Mouse (Mus musculus): ENCODE measurements around the gene Lhx4. TPM values are rescaled to one million over a fixed set of nuclear protein-coding genes. Genes with fewer than 3 reads are reported as not detected.

The Lhx4 gene
- polyA plus RNA-seq (2014; fragmentation: Nextera tagmentation; extraction: Ambion mirVana): 0.06 TPM in 1 of 2 replicates, not detected in the other

- H3K4me2 ChIP-seq (ENCODE audit: low read depth, severe bottlenecking): no peak within 1 kb of the TSS
- H3K4me3 ChIP-seq (ENCODE audit: low read depth, low read length): no peak within 1 kb of the TSS
- no peak for DNase-seq (ENCODE audit: low spot score)
- H3K4me1 ChIP-seq (ENCODE audit: control insufficient read depth, insufficient read depth, low read length): 0 out of 2 replicates have a peak, but pooled peaks cover 3% of the 10 kb centered on the region
- no peak within 1 kb of the TSS for H3K27ac ChIP-seq (replicated peaks; ENCODE audit: low read depth, low read length)
- no peaks in the 10 kb centered on the region for H3K36me3 ChIP-seq (ENCODE audit: control insufficient read depth, insufficient read depth, low read length)
- 67% methylated on average over 6 of the region's 6 CpGs for WGBS
- no peak within 1 kb of the TSS for H3K9ac ChIP-seq (ENCODE audit: low read length)
- ATAC-seq (ENCODE audit: insufficient number of reproducible peaks, low FRiP score, low TSS enrichment, low read depth): no peak; the same call in 1 of the 2 replicates
- no peaks in the 10 kb centered on the region for H3K9me3 ChIP-seq (ENCODE audit: control insufficient read depth, low read length)
- peaks cover 59% of the 10 kb centered on the region for H3K27me3 ChIP-seq (ENCODE audit: control insufficient read depth, insufficient read depth, low read length)
Measured at GRCm38 (mm10) chr1:155751484-155752255, at the start of gene Lhx4. Lhx4 (minus strand) TSS chr1:155751684.

GRCm38 (mm10) chr1:155798000-155798399, 46.5 kb upstream of the Lhx4 start:
- no peak overlapping the region for H3K4me2 ChIP-seq (ENCODE audit: low read depth, severe bottlenecking)
- H3K27me3 ChIP-seq (ENCODE audit: control insufficient read depth, insufficient read depth, low read length): no peaks in the 10 kb centered on the region
- no peak overlapping the region for H3K27ac ChIP-seq (replicated peaks; ENCODE audit: low read depth, low read length)
- WGBS: 96% methylated on average over 4 of the region's 4 CpGs
- no peak overlapping the region for H3K9ac ChIP-seq (ENCODE audit: low read length)
- DNase-seq (ENCODE audit: low spot score) (no peak), ATAC-seq (ENCODE audit: insufficient number of reproducible peaks, low FRiP score, low TSS enrichment, low read depth) (no peak)
- no peaks in the 10 kb centered on the region for H3K4me1 ChIP-seq (ENCODE audit: control insufficient read depth, insufficient read depth, low read length)
- H3K36me3 ChIP-seq (ENCODE audit: control insufficient read depth, insufficient read depth, low read length): no peaks in the 10 kb centered on the region; the same call in 1 of the 2 replicates
- no peaks in the 10 kb centered on the region for H3K9me3 ChIP-seq (ENCODE audit: control insufficient read depth, low read length)
- no peak overlapping the region for H3K4me3 ChIP-seq (ENCODE audit: low read depth, low read length)

GRCm38 (mm10) chr1:155797425-155797824, 45.9 kb upstream of the Lhx4 start:
- no peak for DNase-seq (ENCODE audit: low spot score)
- ATAC-seq (ENCODE audit: insufficient number of reproducible peaks, low FRiP score, low TSS enrichment, low read depth): no peak
- H3K4me1 ChIP-seq (ENCODE audit: control insufficient read depth, insufficient read depth, low read length): no peaks in the 10 kb centered on the region
- no peak overlapping the region for H3K9ac ChIP-seq (ENCODE audit: low read length)
- H3K27ac ChIP-seq (replicated peaks; ENCODE audit: low read depth, low read length): no peak overlapping the region
- no peaks in the 10 kb centered on the region; the same call in 1 of the 2 replicates for H3K36me3 ChIP-seq (ENCODE audit: control insufficient read depth, insufficient read depth, low read length)
- H3K4me2 ChIP-seq (ENCODE audit: low read depth, severe bottlenecking): no peak overlapping the region
- no peak overlapping the region for H3K4me3 ChIP-seq (ENCODE audit: low read depth, low read length)
- H3K27me3 ChIP-seq (ENCODE audit: control insufficient read depth, insufficient read depth, low read length): no peaks in the 10 kb centered on the region
- WGBS: 85% methylated on average over 4 of the region's 4 CpGs
- no peaks in the 10 kb centered on the region for H3K9me3 ChIP-seq (ENCODE audit: control insufficient read depth, low read length)

GRCm38 (mm10) chr1:155796757-155797405, 45.4 kb upstream of the Lhx4 start:
- H3K9me3 ChIP-seq (ENCODE audit: control insufficient read depth, low read length): no peaks in the 10 kb centered on the region
- ATAC-seq (ENCODE audit: insufficient number of reproducible peaks, low FRiP score, low TSS enrichment, low read depth) (peak; percentile 39; the same call in 1 of the 2 replicates), DNase-seq (ENCODE audit: low spot score) (no peak)
- H3K36me3 ChIP-seq (ENCODE audit: control insufficient read depth, insufficient read depth, low read length): no peaks in the 10 kb centered on the region; the same call in 1 of the 2 replicates
- 81% methylated on average over 11 of the region's 11 CpGs for WGBS
- H3K27me3 ChIP-seq (ENCODE audit: control insufficient read depth, insufficient read depth, low read length): no peaks in the 10 kb centered on the region
- H3K4me3 ChIP-seq (ENCODE audit: low read depth, low read length): no peak overlapping the region
- H3K27ac ChIP-seq (replicated peaks; ENCODE audit: low read depth, low read length): no peak overlapping the region
- no peak overlapping the region for H3K9ac ChIP-seq (ENCODE audit: low read length)
- no peaks in the 10 kb centered on the region for H3K4me1 ChIP-seq (ENCODE audit: control insufficient read depth, insufficient read depth, low read length)
- H3K4me2 ChIP-seq (ENCODE audit: low read depth, severe bottlenecking): no peak overlapping the region

GRCm38 (mm10) chr1:155795791-155796233, 44.3 kb upstream of the Lhx4 start:
- Histone ChIP-seq H3K27me3 (ENCODE audit: control insufficient read depth, insufficient read depth, low read length) (no peaks in the 10 kb centered on the region), H3K4me3 (ENCODE audit: low read depth, low read length) (no peak overlapping the region), H3K4me2 (ENCODE audit: low read depth, severe bottlenecking) (no peak overlapping the region), H3K9me3 (ENCODE audit: control insufficient read depth, low read length) (no peaks in the 10 kb centered on the region), H3K27ac (replicated peaks; ENCODE audit: low read depth, low read length) (no peak overlapping the region), H3K4me1 (ENCODE audit: control insufficient read depth, insufficient read depth, low read length) (no peaks in the 10 kb centered on the region), H3K9ac (ENCODE audit: low read length) (no peak overlapping the region), H3K36me3 (ENCODE audit: control insufficient read depth, insufficient read depth, low read length) (no peaks in the 10 kb centered on the region; the same call in 1 of the 2 replicates)
- ATAC-seq (ENCODE audit: insufficient number of reproducible peaks, low FRiP score, low TSS enrichment, low read depth): no peak
- no peak for DNase-seq (ENCODE audit: low spot score)
- WGBS: 96% methylated on average over 5 of the region's 5 CpGs

GRCm38 (mm10) chr1:155794855-155795254, 43.4 kb upstream of the Lhx4 start:
- H3K27ac ChIP-seq (replicated peaks; ENCODE audit: low read depth, low read length): no peak overlapping the region

GRCm38 (mm10) chr1:155791919-155792318, 40.4 kb upstream of the Lhx4 start:
- H3K36me3 ChIP-seq (ENCODE audit: control insufficient read depth, insufficient read depth, low read length): peaks cover 2% of the 10 kb centered on the region; the same call in 1 of the 2 replicates
- H3K4me2 ChIP-seq (ENCODE audit: low read depth, severe bottlenecking): no peak overlapping the region
- no peaks in the 10 kb centered on the region for H3K9me3 ChIP-seq (ENCODE audit: control insufficient read depth, low read length)
- no peak overlapping the region; the same call in 1 of the 2 replicates for H3K9ac ChIP-seq (ENCODE audit: low read length)
- no peak for DNase-seq (ENCODE audit: low spot score)
- H3K27me3 ChIP-seq (ENCODE audit: control insufficient read depth, insufficient read depth, low read length): no peaks in the 10 kb centered on the region
- no peaks in the 10 kb centered on the region for H3K4me1 ChIP-seq (ENCODE audit: control insufficient read depth, insufficient read depth, low read length)
- no peak for ATAC-seq (ENCODE audit: insufficient number of reproducible peaks, low FRiP score, low TSS enrichment, low read depth)
- H3K4me3 ChIP-seq (ENCODE audit: low read depth, low read length): no peak overlapping the region
- WGBS: 68% methylated on average over 5 of the region's 5 CpGs
- H3K27ac ChIP-seq (replicated peaks; ENCODE audit: low read depth, low read length): no peak overlapping the region

More at GRCm38 (mm10) chr1:155794855-155795254, 43.4 kb upstream of the Lhx4 start:
- no peaks in the 10 kb centered on the region; the same call in 1 of the 2 replicates for H3K36me3 ChIP-seq (ENCODE audit: control insufficient read depth, insufficient read depth, low read length)
- H3K27me3 ChIP-seq (ENCODE audit: control insufficient read depth, insufficient read depth, low read length): no peaks in the 10 kb centered on the region
- ATAC-seq (ENCODE audit: insufficient number of reproducible peaks, low FRiP score, low TSS enrichment, low read depth) (no peak), DNase-seq (ENCODE audit: low spot score) (no peak)
- H3K9me3 ChIP-seq (ENCODE audit: control insufficient read depth, low read length): no peaks in the 10 kb centered on the region
- H3K4me3 ChIP-seq (ENCODE audit: low read depth, low read length): no peak overlapping the region
- no peaks in the 10 kb centered on the region for H3K4me1 ChIP-seq (ENCODE audit: control insufficient read depth, insufficient read depth, low read length)
- 83% methylated on average over 6 of the region's 6 CpGs for WGBS
- no peak overlapping the region for H3K9ac ChIP-seq (ENCODE audit: low read length)
- no peak overlapping the region for H3K4me2 ChIP-seq (ENCODE audit: low read depth, severe bottlenecking)

GRCm38 (mm10) chr1:155790111-155790974, 38.9 kb upstream of the Lhx4 start:
- DNase-seq (ENCODE audit: low spot score): no peak
- H3K27ac ChIP-seq (replicated peaks; ENCODE audit: low read depth, low read length): no peak overlapping the region
- ATAC-seq (ENCODE audit: insufficient number of reproducible peaks, low FRiP score, low TSS enrichment, low read depth): no peak

More at GRCm38 (mm10) chr1:155790111-155790974, 38.9 kb upstream of the Lhx4 start:
- H3K4me2 ChIP-seq (ENCODE audit: low read depth, severe bottlenecking): no peak overlapping the region
- H3K9ac ChIP-seq (ENCODE audit: low read length): no peak overlapping the region
- WGBS: 70% methylated on average over 16 of the region's 16 CpGs
- H3K4me1 ChIP-seq (ENCODE audit: control insufficient read depth, insufficient read depth, low read length): no peaks in the 10 kb centered on the region
- no peak overlapping the region for H3K4me3 ChIP-seq (ENCODE audit: low read depth, low read length)
- H3K9me3 ChIP-seq (ENCODE audit: control insufficient read depth, low read length): no peaks in the 10 kb centered on the region
- no peaks in the 10 kb centered on the region for H3K27me3 ChIP-seq (ENCODE audit: control insufficient read depth, insufficient read depth, low read length)
- H3K36me3 ChIP-seq (ENCODE audit: control insufficient read depth, insufficient read depth, low read length): peaks cover 2% of the 10 kb centered on the region; the same call in 1 of the 2 replicates
